Mouse (Mus musculus) neural tube, embryonic 13.5 days (tissue): ENCODE data around the gene Myo1b. TPM values are rescaled to one million over a fixed set of nuclear protein-coding genes. Genes with fewer than 3 reads are reported as not detected.

Source experiments
- ATAC-seq: fragments of 200-750 bp; cut with Nextera tagmentation; 2 replicates; pipeline ENCODE4 v1.8.0; 2017; ENCODE audit warnings: low read depth, mild to moderate bottlenecking, moderate TSS enrichment, moderate library complexity
- H3K27ac ChIP-seq: fragments of 300-500 bp; sonication (generic); replicated peaks from 2 replicates; pipeline ENCODE4 v1.5.1; 2015; ENCODE audit warnings: moderate library complexity, mild to moderate bottlenecking, inconsistent platforms
- H3K27me3 ChIP-seq: fragments of 300-500 bp; sonication (generic); 2 replicates; pipeline ENCODE4 v1.6.1; 2015; ENCODE audit warnings: mild to moderate bottlenecking, inconsistent platforms
- H3K36me3 ChIP-seq: fragments of 300-500 bp; sonication (generic); 2 replicates; pipeline ENCODE4 v1.6.1; 2015; ENCODE audit warnings: mild to moderate bottlenecking, inconsistent platforms
- H3K4me1 ChIP-seq: fragments of 300-500 bp; sonication (generic); replicated peaks from 2 replicates; pipeline ENCODE4 v1.6.1; 2015; ENCODE audit warnings: inconsistent platforms
- H3K4me2 ChIP-seq: fragments of 300-500 bp; sonication (generic); 2 replicates; pipeline ENCODE4 v1.6.1; 2015; ENCODE audit warnings: inconsistent platforms, mild to moderate bottlenecking, moderate library complexity
- H3K4me3 ChIP-seq: fragments of 300-500 bp; sonication (generic); 2 replicates; pipeline ENCODE4 v1.5.1; 2015; ENCODE audit warnings: mild to moderate bottlenecking, inconsistent platforms
- H3K9ac ChIP-seq: fragments of 300-500 bp; sonication (generic); 2 replicates; pipeline ENCODE4 v1.6.1; 2015; ENCODE audit warnings: moderate library complexity, mild to moderate bottlenecking, inconsistent platforms
- H3K9me3 ChIP-seq: fragments of 300-500 bp; sonication (generic); 2 replicates; pipeline ENCODE4 v1.6.1; 2016; ENCODE audit warnings: inconsistent platforms
- WGBS: fragments of 180-500 bp; shearing (Covaris S2); methylation state at CpG from one replicate; pipeline ENCODE4 v1.1.7; 2015; 5-methylcytosine and 5-hydroxymethylcytosine counted together
- polyA plus RNA-seq: library from polyadenylated mRNA; unstranded; fragments of >200 nt; fragmentation: Nextera tagmentation; extraction: Ambion mirVana; gene quantifications from 2 replicates; pipeline ENCODE4 v1.2.1, GENCODE M21; 2015

The Myo1b gene
- polyA plus RNA-seq, 1 experiment from 2014 or later: 79.3 TPM

- Histone ChIP-seq H3K9ac (peak overlapping the region; percentile 95), H3K4me2 (peak overlapping the region; percentile 69), H3K27me3 (no peaks in the 10 kb centered on the region), H3K36me3 (no peaks in the 10 kb centered on the region), H3K9me3 (no peaks in the 10 kb centered on the region), H3K4me3 (peak overlapping the region; percentile 85), H3K27ac (peak overlapping the region; percentile 96), H3K4me1 (peaks cover 37% of the 10 kb centered on the region)
- peak; percentile 5; the same call in 1 of the 2 replicates for ATAC-seq
- WGBS: 52% methylated on average over 5 of the region's 5 CpGs
Observed at GRCm38 (mm10) chr1:51916276-51916675, 405 bp upstream of the Myo1b start.

GRCm38 (mm10) chr1:51915051-51915575, 758 bp downstream of the Myo1b start:
- under 1% methylated on average over 33 of the region's 33 CpGs for WGBS
- peak; percentile 90 for ATAC-seq

GRCm38 (mm10) chr1:51914095-51914494, 1.8 kb downstream of the Myo1b start:
- Histone ChIP-seq H3K4me3 (peak overlapping the region; percentile 85), H3K9me3 (no peaks in the 10 kb centered on the region), H3K9ac (0 out of 2 replicates have a peak overlapping the region, but pooled peaks have one; percentile 38), H3K27ac (peak overlapping the region; percentile 96), H3K27me3 (no peaks in the 10 kb centered on the region), H3K4me2 (peak overlapping the region; percentile 69), H3K4me1 (peaks cover 59% of the 10 kb centered on the region), H3K36me3 (no peaks in the 10 kb centered on the region)
- WGBS: 76% methylated on average over 3 of the region's 3 CpGs
- no peak for ATAC-seq

More at GRCm38 (mm10) chr1:51915051-51915575, 758 bp downstream of the Myo1b start:
- H3K27ac ChIP-seq: peak overlapping the region; percentile 96
- H3K4me1 ChIP-seq: peaks cover 49% of the 10 kb centered on the region
- peak overlapping the region; percentile 85 for H3K4me3 ChIP-seq
- H3K9me3 ChIP-seq: no peaks in the 10 kb centered on the region
- H3K9ac ChIP-seq: peak overlapping the region; percentile 95
- H3K27me3 ChIP-seq: no peaks in the 10 kb centered on the region
- H3K4me2 ChIP-seq: peak overlapping the region; percentile 69
- no peaks in the 10 kb centered on the region for H3K36me3 ChIP-seq

GRCm38 (mm10) chr1:51913071-51913814, 2.6 kb downstream of the Myo1b start:
- Histone ChIP-seq H3K9ac (0 out of 2 replicates have a peak overlapping the region, but pooled peaks have one; percentile 38), H3K4me3 (0 out of 2 replicates have a peak overlapping the region, but pooled peaks have one; percentile 3), H3K4me2 (peak overlapping the region; percentile 69), H3K4me1 (peaks cover 66% of the 10 kb centered on the region), H3K9me3 (no peaks in the 10 kb centered on the region), H3K27me3 (no peaks in the 10 kb centered on the region), H3K27ac (0 out of 2 replicates have a peak overlapping the region, but pooled peaks have one; percentile 49), H3K36me3 (no peaks in the 10 kb centered on the region)
- 56% methylated on average over 14 of the region's 14 CpGs for WGBS
- ATAC-seq: no peak

- ATAC-seq: no peak
Observed at GRCm38 (mm10) chr1:51911331-51911730, 4.5 kb downstream of the Myo1b start.

GRCm38 (mm10) chr1:51909204-51909603, 6.7 kb downstream of the Myo1b start:
- 51% methylated on average over 2 of the region's 2 CpGs for WGBS
- no peak overlapping the region for H3K9ac ChIP-seq
- no peak for ATAC-seq

More at GRCm38 (mm10) chr1:51911331-51911730, 4.5 kb downstream of the Myo1b start:
- Histone ChIP-seq H3K36me3 (no peaks in the 10 kb centered on the region), H3K9ac (no peak overlapping the region; the same call in 1 of the 2 replicates), H3K27ac (no peak overlapping the region), H3K4me1 (peaks cover 78% of the 10 kb centered on the region), H3K9me3 (no peaks in the 10 kb centered on the region), H3K4me3 (no peak overlapping the region), H3K27me3 (no peaks in the 10 kb centered on the region), H3K4me2 (no peak overlapping the region)
- WGBS: 61% methylated on average over 4 of the region's 4 CpGs

GRCm38 (mm10) chr1:51907821-51908220, 8.1 kb downstream of the Myo1b start:
- Histone ChIP-seq H3K27ac (peak overlapping the region; percentile 33; the same call in 1 of the 2 replicates), H3K36me3 (no peaks in the 10 kb centered on the region), H3K4me1 (peaks cover 64% of the 10 kb centered on the region), H3K9ac (no peak overlapping the region), H3K9me3 (no peaks in the 10 kb centered on the region), H3K27me3 (no peaks in the 10 kb centered on the region), H3K4me3 (no peak overlapping the region), H3K4me2 (no peak overlapping the region)
- no peak for ATAC-seq
- WGBS: 28% methylated on average over 8 of the region's 8 CpGs

More at GRCm38 (mm10) chr1:51909204-51909603, 6.7 kb downstream of the Myo1b start:
- no peak overlapping the region for H3K4me2 ChIP-seq
- no peaks in the 10 kb centered on the region for H3K27me3 ChIP-seq
- H3K27ac ChIP-seq: no peak overlapping the region
- no peak overlapping the region for H3K4me3 ChIP-seq
- peaks cover 78% of the 10 kb centered on the region for H3K4me1 ChIP-seq
- H3K36me3 ChIP-seq: no peaks in the 10 kb centered on the region
- H3K9me3 ChIP-seq: no peaks in the 10 kb centered on the region

- Histone ChIP-seq H3K4me2 (no peak overlapping the region), H3K36me3 (no peaks in the 10 kb centered on the region), H3K27ac (no peak overlapping the region), H3K9me3 (no peaks in the 10 kb centered on the region), H3K27me3 (no peaks in the 10 kb centered on the region), H3K9ac (no peak overlapping the region), H3K4me3 (no peak overlapping the region), H3K4me1 (peaks cover 54% of the 10 kb centered on the region)
- WGBS: 88% methylated on average over 8 of the region's 8 CpGs
- no peak for ATAC-seq
Observed at GRCm38 (mm10) chr1:51906206-51906906, 9.5 kb downstream of the Myo1b start.

GRCm38 (mm10) chr1:51905073-51905472, 10.8 kb downstream of the Myo1b start:
- Histone ChIP-seq H3K9ac (no peak overlapping the region), H3K9me3 (no peaks in the 10 kb centered on the region), H3K27me3 (no peaks in the 10 kb centered on the region), H3K36me3 (no peaks in the 10 kb centered on the region), H3K27ac (no peak overlapping the region), H3K4me3 (no peak overlapping the region), H3K4me2 (no peak overlapping the region), H3K4me1 (peaks cover 41% of the 10 kb centered on the region)
- WGBS: 83% methylated on average over 6 of the region's 6 CpGs
- no peak for ATAC-seq

- 37% methylated on average over 6 of the region's 6 CpGs for WGBS
- H3K9me3 ChIP-seq: no peaks in the 10 kb centered on the region
- no peak overlapping the region for H3K27ac ChIP-seq
- no peak for ATAC-seq
- no peak overlapping the region for H3K9ac ChIP-seq
- no peak overlapping the region for H3K4me3 ChIP-seq
- H3K27me3 ChIP-seq: no peaks in the 10 kb centered on the region
- peaks cover 39% of the 10 kb centered on the region for H3K4me1 ChIP-seq
- no peak overlapping the region for H3K4me2 ChIP-seq
- no peaks in the 10 kb centered on the region for H3K36me3 ChIP-seq
Observed at GRCm38 (mm10) chr1:51897160-51897572, 18.7 kb downstream of the Myo1b start.

- WGBS: 37% methylated on average over 10 of the region's 10 CpGs
- Histone ChIP-seq H3K27ac (0 out of 2 replicates have a peak overlapping the region, but pooled peaks have one; percentile 13), H3K9ac (no peak overlapping the region), H3K4me1 (peaks cover 43% of the 10 kb centered on the region), H3K4me3 (no peak overlapping the region), H3K4me2 (no peak overlapping the region), H3K9me3 (no peaks in the 10 kb centered on the region), H3K36me3 (no peaks in the 10 kb centered on the region), H3K27me3 (no peaks in the 10 kb centered on the region)
- no peak for ATAC-seq
Observed at GRCm38 (mm10) chr1:51895961-51896360, 19.9 kb downstream of the Myo1b start.

- H3K9ac ChIP-seq: no peak overlapping the region
- H3K36me3 ChIP-seq: no peaks in the 10 kb centered on the region
- no peaks in the 10 kb centered on the region for H3K9me3 ChIP-seq
- H3K4me1 ChIP-seq: peaks cover 53% of the 10 kb centered on the region
- no peak for ATAC-seq
- WGBS: 81% methylated on average over 3 of the region's 3 CpGs
- no peaks in the 10 kb centered on the region for H3K27me3 ChIP-seq
- no peak overlapping the region for H3K27ac ChIP-seq
- no peak overlapping the region for H3K4me3 ChIP-seq
- H3K4me2 ChIP-seq: no peak overlapping the region
Observed at GRCm38 (mm10) chr1:51894721-51895120, 21.1 kb downstream of the Myo1b start.
